Mouse (Mus musculus) CD4-positive, CD25-positive, alpha-beta regulatory T cell, adult 9 weeks (primary cell): ENCODE data around the gene Dhx40. TPM values are rescaled to one million over a fixed set of nuclear protein-coding genes. Genes with fewer than 3 reads are reported as not detected.

Source experiments
- polyA plus RNA-seq: library from polyadenylated mRNA; unstranded; fragments of 100-300 nt; shearing (Covaris generic); gene quantifications from one replicate; pipeline ENCODE4 v1.2.1, GENCODE M21; 2017

Dhx40 gene
- polyA plus RNA-seq: 47.9 TPM

GRCm38 (mm10) chr11:86807505-86807989, at the start of gene Dhx40:
Dhx40 (minus strand) TSS chr11:86807746.

GRCm38 (mm10) chr11:86757480-86758371, 49.8 kb downstream of the Dhx40 start, which contains the start of gene Cltc:
Cltc (minus strand) TSS chr11:86757565.

Other genes with a start within 250 kb of the Dhx40 start
- gene Vmp1, start 123.9 kb downstream of the Dhx40 start, polyA plus RNA-seq: 179 TPM
- gene Ptrh2, start 123.8 kb downstream of the Dhx40 start, polyA plus RNA-seq: 13.5 TPM
- 186 TPM for gene Cltc, start 50.2 kb downstream of the Dhx40 start, polyA plus RNA-seq
- 3.3 TPM for gene Ypel2, start 186.0 kb upstream of the Dhx40 start, polyA plus RNA-seq